Mouse (Mus musculus) midbrain, embryonic 12.5 days (tissue): ENCODE measurements around the gene Cx3cl1. TPM values are rescaled to one million over a fixed set of nuclear protein-coding genes. Genes with fewer than 3 reads are reported as not detected.

ENCODE experiments used
- ATAC-seq: fragments of 200-750 bp; cut with Nextera tagmentation; 2 replicates; pipeline ENCODE4 v1.8.0; 2017; ENCODE audit warnings: low read depth, moderate TSS enrichment, moderate library complexity; ENCODE audit not compliant: low FRiP score
- H3K27ac ChIP-seq: fragments of 300-500 bp; sonication (generic); replicated peaks from 2 replicates; pipeline ENCODE4 v1.5.1; 2016; ENCODE audit warnings: mild to moderate bottlenecking
- H3K27me3 ChIP-seq: fragments of 300-500 bp; sonication (generic); 2 replicates; pipeline ENCODE4 v1.6.1; 2016; ENCODE audit warnings: mild to moderate bottlenecking
- H3K36me3 ChIP-seq: fragments of 300-500 bp; sonication (generic); 2 replicates; pipeline ENCODE4 v1.6.1; 2016
- H3K4me1 ChIP-seq: fragments of 300-500 bp; sonication (generic); 2 replicates; pipeline ENCODE4 v1.6.1; 2016
- H3K4me2 ChIP-seq: fragments of 300-500 bp; sonication (generic); replicated peaks from 2 replicates; pipeline ENCODE4 v1.6.1; 2016; ENCODE audit warnings: mild to moderate bottlenecking, moderate library complexity
- H3K4me3 ChIP-seq: fragments of 300-500 bp; sonication (generic); 2 replicates; pipeline ENCODE4 v1.5.1; 2016; ENCODE audit warnings: mild to moderate bottlenecking
- H3K9ac ChIP-seq: fragments of 300-500 bp; sonication (generic); replicated peaks from 2 replicates; pipeline ENCODE4 v1.6.1; 2016; ENCODE audit warnings: mild to moderate bottlenecking, moderate library complexity
- H3K9me3 ChIP-seq: fragments of 300-500 bp; sonication (generic); 2 replicates; pipeline ENCODE4 v1.6.1; 2016; ENCODE audit warnings: mild to moderate bottlenecking
- WGBS: fragments of 180-500 bp; shearing (Covaris S2); methylation state at CpG from one replicate; pipeline ENCODE4 v1.1.7; 2016; 5-methylcytosine and 5-hydroxymethylcytosine counted together
- polyA plus RNA-seq: library from polyadenylated mRNA; unstranded; fragments of >200 nt; fragmentation: Nextera tagmentation; extraction: Ambion mirVana; gene quantifications from 2 replicates; pipeline ENCODE4 v1.2.1, GENCODE M21; 2016

Cx3cl1 gene
- polyA plus RNA-seq, 1 experiment from 2014 or later = 8.2 TPM

GRCm38 (mm10) chr8:94776346-94776745 lies 4.5 kb downstream of the Cx3cl1 start:
- WGBS = 87% methylated on average over 2 of the region's 2 CpGs
- peaks cover 44% of the 10 kb centered on the region for H3K4me1 ChIP-seq
- H3K27me3 ChIP-seq = peaks cover 41% of the 10 kb centered on the region

GRCm38 (mm10) chr8:94778036-94778435 lies 6.2 kb downstream of the Cx3cl1 start:
- Histone ChIP-seq H3K9ac (no peak overlapping the region), H3K9me3 (no peaks in the 10 kb centered on the region), H3K4me3 (no peak overlapping the region), H3K4me2 (no peak overlapping the region), H3K4me1 (peaks cover 34% of the 10 kb centered on the region), H3K27me3 (peaks cover 29% of the 10 kb centered on the region), H3K27ac (no peak overlapping the region), H3K36me3 (no peaks in the 10 kb centered on the region)
- 77% methylated on average over 10 of the region's 10 CpGs for WGBS
- ATAC-seq = no peak

More at GRCm38 (mm10) chr8:94776346-94776745, 4.5 kb downstream of the Cx3cl1 start:
- H3K9me3 ChIP-seq = no peaks in the 10 kb centered on the region
- no peaks in the 10 kb centered on the region for H3K36me3 ChIP-seq
- no peak overlapping the region for H3K9ac ChIP-seq
- no peak for ATAC-seq
- no peak overlapping the region for H3K4me3 ChIP-seq
- H3K27ac ChIP-seq = no peak overlapping the region
- H3K4me2 ChIP-seq = no peak overlapping the region

GRCm38 (mm10) chr8:94778473-94778872 lies 6.7 kb downstream of the Cx3cl1 start:
- no peak overlapping the region for H3K9ac ChIP-seq
- ATAC-seq = no peak
- WGBS = 69% methylated on average over 5 of the region's 5 CpGs

GRCm38 (mm10) chr8:94778895-94779533 lies 7.2 kb downstream of the Cx3cl1 start:
- Histone ChIP-seq H3K9ac (no peak overlapping the region), H3K4me3 (no peak overlapping the region), H3K4me2 (no peak overlapping the region), H3K9me3 (no peaks in the 10 kb centered on the region), H3K27ac (no peak overlapping the region), H3K36me3 (no peaks in the 10 kb centered on the region), H3K4me1 (peaks cover 24% of the 10 kb centered on the region), H3K27me3 (peaks cover 20% of the 10 kb centered on the region; the same call in 1 of the 2 replicates)
- ATAC-seq = no peak
- 81% methylated on average over 10 of the region's 10 CpGs for WGBS

More at GRCm38 (mm10) chr8:94778473-94778872, 6.7 kb downstream of the Cx3cl1 start:
- Histone ChIP-seq H3K27ac (no peak overlapping the region), H3K4me1 (peaks cover 30% of the 10 kb centered on the region), H3K9me3 (no peaks in the 10 kb centered on the region), H3K4me2 (no peak overlapping the region), H3K27me3 (peaks cover 25% of the 10 kb centered on the region), H3K4me3 (no peak overlapping the region), H3K36me3 (no peaks in the 10 kb centered on the region)

- Histone ChIP-seq H3K27ac (no peak overlapping the region), H3K9ac (no peak overlapping the region), H3K36me3 (no peaks in the 10 kb centered on the region), H3K4me3 (no peak overlapping the region), H3K4me1 (peaks cover 19% of the 10 kb centered on the region), H3K4me2 (no peak overlapping the region), H3K27me3 (0 out of 2 replicates have a peak, but pooled peaks cover 17% of the 10 kb centered on the region), H3K9me3 (no peaks in the 10 kb centered on the region)
- WGBS = 94% methylated on average over 16 of the region's 16 CpGs
- no peak for ATAC-seq
Observed at GRCm38 (mm10) chr8:94779534-94780294, 7.9 kb downstream of the Cx3cl1 start.

GRCm38 (mm10) chr8:94780491-94781154 lies 8.8 kb downstream of the Cx3cl1 start:
- H3K36me3 ChIP-seq = no peaks in the 10 kb centered on the region
- H3K4me1 ChIP-seq = peaks cover 19% of the 10 kb centered on the region
- H3K27ac ChIP-seq = no peak overlapping the region
- WGBS = 80% methylated on average over 21 of the region's 21 CpGs
- H3K9ac ChIP-seq = no peak overlapping the region
- ATAC-seq = no peak
- no peaks in the 10 kb centered on the region for H3K9me3 ChIP-seq
- no peak overlapping the region for H3K4me2 ChIP-seq
- H3K4me3 ChIP-seq = no peak overlapping the region
- 0 out of 2 replicates have a peak, but pooled peaks cover 13% of the 10 kb centered on the region for H3K27me3 ChIP-seq

- H3K4me2 ChIP-seq = peak overlapping the region; percentile 15; the same call in 1 of the 2 replicates
- H3K4me3 ChIP-seq = no peak overlapping the region
- H3K27ac ChIP-seq = no peak overlapping the region
- no peak for ATAC-seq
- no peaks in the 10 kb centered on the region for H3K9me3 ChIP-seq
- no peak overlapping the region for H3K9ac ChIP-seq
- WGBS = 54% methylated on average over 7 of the region's 7 CpGs
- H3K4me1 ChIP-seq = peaks cover 19% of the 10 kb centered on the region
- H3K27me3 ChIP-seq = 0 out of 2 replicates have a peak, but pooled peaks cover 10% of the 10 kb centered on the region
- no peaks in the 10 kb centered on the region for H3K36me3 ChIP-seq
Observed at GRCm38 (mm10) chr8:94781155-94781837, 9.5 kb downstream of the Cx3cl1 start.

- Histone ChIP-seq H3K9me3 (no peaks in the 10 kb centered on the region), H3K9ac (no peak overlapping the region), H3K27me3 (0 out of 2 replicates have a peak, but pooled peaks cover 10% of the 10 kb centered on the region), H3K4me3 (no peak overlapping the region), H3K27ac (no peak overlapping the region), H3K4me2 (peak overlapping the region; percentile 15; the same call in 1 of the 2 replicates), H3K4me1 (peaks cover 19% of the 10 kb centered on the region), H3K36me3 (no peaks in the 10 kb centered on the region)
- no peak for ATAC-seq
- 9% methylated on average over 10 of the region's 11 CpGs for WGBS
Observed at GRCm38 (mm10) chr8:94781838-94782235, 10.0 kb downstream of the Cx3cl1 start.

GRCm38 (mm10) chr8:94783890-94784289 lies 12.1 kb downstream of the Cx3cl1 start:
- 0 out of 2 replicates have a peak, but pooled peaks cover 10% of the 10 kb centered on the region for H3K27me3 ChIP-seq
- peaks cover 8% of the 10 kb centered on the region for H3K4me1 ChIP-seq
- H3K36me3 ChIP-seq = no peaks in the 10 kb centered on the region
- H3K9ac ChIP-seq = no peak overlapping the region
- H3K9me3 ChIP-seq = no peaks in the 10 kb centered on the region
- H3K4me3 ChIP-seq = no peak overlapping the region
- WGBS = 85% methylated on average over 4 of the region's 4 CpGs
- ATAC-seq = no peak
- no peak overlapping the region for H3K4me2 ChIP-seq
- H3K27ac ChIP-seq = no peak overlapping the region

GRCm38 (mm10) chr8:94785247-94785985 lies 13.6 kb downstream of the Cx3cl1 start:
- H3K9ac ChIP-seq = no peak overlapping the region
- no peak overlapping the region for H3K4me3 ChIP-seq
- no peak for ATAC-seq
- H3K9me3 ChIP-seq = no peaks in the 10 kb centered on the region
- no peak overlapping the region for H3K27ac ChIP-seq
- H3K27me3 ChIP-seq = 0 out of 2 replicates have a peak, but pooled peaks cover 10% of the 10 kb centered on the region
- no peak overlapping the region for H3K4me2 ChIP-seq
- 67% methylated on average over 12 of the region's 12 CpGs for WGBS
- H3K4me1 ChIP-seq = peaks cover 20% of the 10 kb centered on the region
- H3K36me3 ChIP-seq = no peaks in the 10 kb centered on the region

- ATAC-seq = no peak
- Histone ChIP-seq H3K27me3 (0 out of 2 replicates have a peak, but pooled peaks cover 10% of the 10 kb centered on the region), H3K36me3 (no peaks in the 10 kb centered on the region), H3K9ac (no peak overlapping the region), H3K9me3 (no peaks in the 10 kb centered on the region), H3K4me3 (no peak overlapping the region), H3K27ac (no peak overlapping the region), H3K4me2 (no peak overlapping the region), H3K4me1 (peaks cover 20% of the 10 kb centered on the region)
- 77% methylated on average over 6 of the region's 6 CpGs for WGBS
Observed at GRCm38 (mm10) chr8:94785995-94786595, 14.3 kb downstream of the Cx3cl1 start.
